Mouse (Mus musculus) midbrain, embryonic 13.5 days (tissue): Measurements from ENCODE around the gene Shcbp1l. TPM values are rescaled to one million over a fixed set of nuclear protein-coding genes. Genes with fewer than 3 reads are reported as not detected.

Experiments used
- ATAC-seq: fragments of 200-750 bp; cut with Nextera tagmentation; 2 replicates; pipeline ENCODE4 v1.8.0; 2017; ENCODE audit warnings: mild to moderate bottlenecking, moderate TSS enrichment, moderate library complexity
- H3K27ac ChIP-seq: fragments of 300-500 bp; sonication (generic); 2 replicates; pipeline ENCODE4 v1.5.1; 2015; ENCODE audit warnings: inconsistent platforms, mild to moderate bottlenecking, moderate library complexity
- H3K27me3 ChIP-seq: fragments of 300-500 bp; sonication (generic); 2 replicates; pipeline ENCODE4 v1.6.1; 2015; ENCODE audit warnings: mild to moderate bottlenecking, inconsistent platforms
- H3K36me3 ChIP-seq: fragments of 300-500 bp; sonication (generic); 2 replicates; pipeline ENCODE4 v1.6.1; 2015; ENCODE audit warnings: mild to moderate bottlenecking, inconsistent platforms
- H3K4me1 ChIP-seq: fragments of 300-500 bp; sonication (generic); replicated peaks from 2 replicates; pipeline ENCODE4 v1.6.1; 2015; ENCODE audit warnings: inconsistent platforms
- H3K4me2 ChIP-seq: fragments of 300-500 bp; sonication (generic); replicated peaks from 2 replicates; pipeline ENCODE4 v1.6.1; 2015; ENCODE audit warnings: moderate library complexity, mild to moderate bottlenecking, inconsistent platforms
- H3K4me3 ChIP-seq: fragments of 300-500 bp; sonication (generic); replicated peaks from 2 replicates; pipeline ENCODE4 v1.5.1; 2015; ENCODE audit warnings: mild to moderate bottlenecking, inconsistent platforms
- H3K9ac ChIP-seq: fragments of 300-500 bp; sonication (generic); replicated peaks from 2 replicates; pipeline ENCODE4 v1.6.1; 2015; ENCODE audit warnings: mild to moderate bottlenecking, inconsistent platforms
- H3K9me3 ChIP-seq: fragments of 300-500 bp; sonication (generic); 2 replicates; pipeline ENCODE4 v1.6.1; 2016; ENCODE audit warnings: mild to moderate bottlenecking, inconsistent platforms
- WGBS: fragments of 180-500 bp; shearing (Covaris S2); methylation state at CpG from one replicate; pipeline ENCODE4 v1.1.7; 2015; 5-methylcytosine and 5-hydroxymethylcytosine counted together
- polyA plus RNA-seq: library from polyadenylated mRNA; unstranded; fragments of >200 nt; fragmentation: Nextera tagmentation; extraction: Ambion mirVana; gene quantifications from 2 replicates; pipeline ENCODE4 v1.2.1, GENCODE M21; 2015

The Shcbp1l gene
- polyA plus RNA-seq, 1 experiment from 2014 or later: 0.35 TPM

DNA sequence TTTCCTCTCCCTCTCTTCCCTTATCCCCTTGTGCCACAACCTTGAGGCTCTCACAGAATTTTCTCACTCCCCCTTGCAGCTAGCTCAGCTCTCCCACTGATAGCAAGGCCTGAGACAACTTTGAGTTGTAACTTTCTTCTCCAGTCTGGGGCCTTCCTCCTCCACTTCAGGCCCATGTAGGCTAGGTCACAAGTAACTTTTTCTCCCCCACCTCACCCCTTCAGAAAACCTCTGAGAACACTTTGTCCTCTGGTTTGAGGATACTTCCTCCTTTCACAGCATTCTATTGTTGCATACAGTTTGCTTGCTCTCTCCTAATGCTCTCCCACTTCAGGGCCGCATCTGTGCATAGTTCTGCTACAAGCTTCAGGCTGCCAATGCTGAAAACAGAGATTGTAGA, 66.9 kb downstream of the Shcbp1l start:
- ATAC-seq: no peak
- Histone ChIP-seq H3K27ac (no peak overlapping the region), H3K27me3 (no peaks in the 10 kb centered on the region), H3K4me3 (no peak overlapping the region), H3K4me1 (0 out of 2 replicates have a peak, but pooled peaks cover 4% of the 10 kb centered on the region), H3K4me2 (no peak overlapping the region), H3K36me3 (no peaks in the 10 kb centered on the region), H3K9me3 (no peaks in the 10 kb centered on the region), H3K9ac (no peak overlapping the region)
- 88% methylated on average over 1 of the region's 1 CpGs for WGBS

GRCm38 (mm10) chr1:153493338-153493737, 68.4 kb downstream of the Shcbp1l start:
- no peaks in the 10 kb centered on the region for H3K9me3 ChIP-seq
- WGBS: 15% methylated on average over 4 of the region's 4 CpGs
- no peaks in the 10 kb centered on the region for H3K27me3 ChIP-seq
- H3K9ac ChIP-seq: no peak overlapping the region
- H3K36me3 ChIP-seq: no peaks in the 10 kb centered on the region
- no peaks in the 10 kb centered on the region for H3K4me1 ChIP-seq
- ATAC-seq: no peak
- H3K4me3 ChIP-seq: no peak overlapping the region
- H3K4me2 ChIP-seq: no peak overlapping the region
- no peak overlapping the region for H3K27ac ChIP-seq

DNA sequence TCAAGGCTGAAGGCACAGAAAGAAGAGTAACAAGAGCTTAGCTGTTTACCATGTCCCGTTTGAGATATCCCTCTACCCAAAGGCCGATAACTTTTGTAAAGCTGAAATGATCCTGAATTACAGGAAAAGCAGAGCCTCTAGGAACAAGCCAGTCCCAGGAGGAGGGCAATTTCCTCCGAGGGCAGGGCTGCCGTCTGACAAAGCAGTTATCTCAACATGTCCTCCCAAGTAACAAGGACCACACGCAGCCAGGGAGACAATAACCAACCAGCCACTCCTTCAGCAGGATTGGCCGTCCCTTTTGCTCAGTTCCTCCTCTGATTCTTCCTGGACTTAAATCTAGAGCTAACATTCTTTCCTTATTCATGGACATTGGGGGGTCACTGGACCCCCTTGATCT, 69.0 kb downstream of the Shcbp1l start:
- H3K4me1 ChIP-seq: no peaks in the 10 kb centered on the region
- H3K4me2 ChIP-seq: no peak overlapping the region
- H3K27me3 ChIP-seq: no peaks in the 10 kb centered on the region
- no peak overlapping the region for H3K9ac ChIP-seq
- ATAC-seq: no peak
- 27% methylated on average over 6 of the region's 6 CpGs for WGBS
- no peaks in the 10 kb centered on the region for H3K36me3 ChIP-seq
- H3K4me3 ChIP-seq: no peak overlapping the region
- H3K9me3 ChIP-seq: no peaks in the 10 kb centered on the region
- H3K27ac ChIP-seq: no peak overlapping the region

DNA sequence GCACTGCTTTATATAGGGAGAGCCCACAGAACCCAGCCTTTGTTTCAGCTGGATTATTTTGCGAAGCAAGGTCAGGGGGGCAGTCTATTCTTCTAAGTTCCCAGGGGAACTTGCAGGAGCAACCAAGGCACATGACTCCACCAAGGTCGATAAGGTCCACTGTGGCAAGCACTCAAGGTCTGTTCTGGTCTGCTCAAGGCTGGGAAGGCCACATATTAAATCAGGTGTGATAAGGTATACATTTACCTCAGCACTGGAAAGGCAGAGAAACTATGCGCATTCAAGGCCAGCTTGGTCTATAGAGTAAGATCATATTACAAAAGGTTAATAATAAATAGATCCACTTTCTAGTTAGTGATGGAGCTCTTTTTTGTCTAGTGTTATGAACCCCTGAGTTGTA, 71.1 kb downstream of the Shcbp1l start:
- 76% methylated on average over 3 of the region's 3 CpGs for WGBS

GRCm38 (mm10) chr1:153500030-153500429, 75.1 kb downstream of the Shcbp1l start:
- no peak overlapping the region for H3K4me3 ChIP-seq
- no peak for ATAC-seq
- H3K9ac ChIP-seq: no peak overlapping the region
- 0 out of 2 replicates have a peak, but pooled peaks cover 3% of the 10 kb centered on the region for H3K36me3 ChIP-seq
- no peaks in the 10 kb centered on the region for H3K27me3 ChIP-seq
- H3K27ac ChIP-seq: no peak overlapping the region
- WGBS: 87% methylated on average over 9 of the region's 9 CpGs
- H3K4me1 ChIP-seq: no peaks in the 10 kb centered on the region
- H3K4me2 ChIP-seq: no peak overlapping the region
- no peaks in the 10 kb centered on the region for H3K9me3 ChIP-seq

More for the DNA sequence above, 71.1 kb downstream of the Shcbp1l start:
- Histone ChIP-seq H3K9me3 (no peaks in the 10 kb centered on the region), H3K9ac (no peak overlapping the region), H3K36me3 (no peaks in the 10 kb centered on the region), H3K4me2 (no peak overlapping the region), H3K27me3 (no peaks in the 10 kb centered on the region), H3K4me3 (no peak overlapping the region), H3K4me1 (no peaks in the 10 kb centered on the region), H3K27ac (no peak overlapping the region)
- ATAC-seq: no peak

DNA sequence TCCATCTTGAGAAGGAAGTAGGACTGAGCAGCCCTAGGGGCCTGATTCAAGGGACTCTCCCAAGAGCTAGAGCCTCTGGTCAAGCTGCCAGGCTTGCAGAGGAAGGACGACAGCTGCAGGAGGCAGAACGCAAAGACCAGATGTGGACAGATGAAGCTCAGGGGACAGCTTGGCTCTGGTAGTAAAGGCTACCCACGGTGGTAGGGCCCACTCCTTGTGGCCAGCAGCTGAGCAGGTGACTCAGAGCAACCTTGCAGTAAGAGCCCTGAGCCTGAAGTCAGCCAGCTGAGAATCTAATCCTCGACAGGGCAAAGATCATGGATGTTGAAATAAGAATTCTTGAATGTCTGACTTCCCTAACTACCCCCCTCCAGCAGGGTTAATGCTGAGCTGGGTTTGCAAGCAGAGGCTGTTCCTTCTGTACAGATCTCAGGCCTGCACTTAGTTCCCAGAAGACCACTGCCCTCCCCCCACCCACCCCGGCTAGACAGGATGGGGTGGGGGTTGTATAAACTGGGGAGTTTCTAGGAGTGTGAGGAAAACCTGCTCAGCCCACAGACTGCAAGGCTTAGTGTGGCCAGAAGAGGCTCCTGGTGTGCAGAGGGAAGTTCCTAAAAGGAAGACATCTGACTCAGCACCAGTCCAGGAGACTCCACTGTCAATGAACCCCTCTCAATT, 76.8 kb downstream of the Shcbp1l start:
- Histone ChIP-seq H3K9me3 (no peaks in the 10 kb centered on the region), H3K4me2 (no peak overlapping the region), H3K4me3 (no peak overlapping the region), H3K27ac (no peak overlapping the region), H3K36me3 (0 out of 2 replicates have a peak, but pooled peaks cover 3% of the 10 kb centered on the region), H3K4me1 (no peaks in the 10 kb centered on the region), H3K9ac (no peak overlapping the region), H3K27me3 (no peaks in the 10 kb centered on the region)
- ATAC-seq: no peak
- 64% methylated on average over 5 of the region's 5 CpGs for WGBS

Other genes with a start within 250 kb of the Shcbp1l start
- 0.44 and 0.53 TPM in 2 replicates for gene Lamc2, start 238.7 kb upstream of the Shcbp1l start, polyA plus RNA-seq
- 11.3 and 14.9 TPM in 2 replicates for gene Lamc1, start 92.4 kb upstream of the Shcbp1l start, polyA plus RNA-seq
- 51.6 and 53.7 TPM in 2 replicates for gene Dhx9, start 62.5 kb downstream of the Shcbp1l start, polyA plus RNA-seq
- 10.0 and 12.2 TPM in 2 replicates for gene Npl, start 124.9 kb downstream of the Shcbp1l start, polyA plus RNA-seq
- gene Rgs8, start 227.9 kb downstream of the Shcbp1l start, polyA plus RNA-seq: 32.4 and 33.6 TPM in 2 replicates